Mouse (Mus musculus): ENCODE measurements around the gene 1700010B08Rik. TPM values are rescaled to one million over a fixed set of nuclear protein-coding genes. Genes with fewer than 3 reads are reported as not detected.

The 1700010B08Rik gene
- polyA plus RNA-seq, 1 experiment from 2014 or later, result not detected

DNA sequence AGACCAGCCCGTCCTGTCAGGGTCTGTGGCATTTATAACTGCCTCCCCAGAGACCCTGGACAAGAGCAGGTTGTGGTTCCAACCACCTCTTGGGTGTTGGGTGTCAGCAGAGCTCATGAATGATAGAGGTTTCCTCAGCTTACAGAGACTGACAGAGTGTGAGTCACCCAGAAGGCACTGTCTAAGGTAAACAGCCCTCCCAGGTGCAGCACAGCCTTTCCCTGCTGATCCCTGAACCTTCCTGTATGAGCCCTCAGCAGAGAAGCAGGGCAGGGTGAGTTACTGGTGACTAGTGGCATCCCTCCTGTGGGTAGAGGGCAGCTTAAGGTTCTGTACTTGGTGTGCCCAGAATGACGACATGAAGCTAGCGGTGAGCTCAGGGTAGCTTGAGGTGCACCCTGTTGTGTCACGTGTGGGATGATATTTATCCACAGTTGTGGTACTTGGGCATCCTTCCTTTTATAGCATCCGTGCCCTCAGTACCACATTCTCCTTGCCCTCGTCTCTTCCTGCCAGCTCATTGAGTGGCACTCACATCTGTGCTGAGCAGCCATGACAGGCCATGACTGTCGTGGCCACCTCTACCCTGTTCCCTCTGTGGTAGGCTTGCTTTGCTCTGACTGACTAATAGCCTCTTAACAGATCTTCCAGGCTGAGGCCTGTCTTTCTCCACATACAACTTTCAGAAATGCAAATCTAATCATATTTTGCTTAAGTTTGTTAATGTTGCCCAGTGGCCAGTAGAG is 25.0 kb downstream of the 1700010B08Rik start:
- Histone ChIP-seq H3K4me1 (peaks cover 21% of the 10 kb centered on the region), H3K9ac (no peak overlapping the region), H3K4me2 (replicated peaks) (no peak overlapping the region), H3K27ac (replicated peaks) (no peak overlapping the region), H3K27me3 (no peaks in the 10 kb centered on the region), H3K9me3 (replicated peaks) (peaks cover 6% of the 10 kb centered on the region; the same call in 1 of the 2 replicates), H3K4me3 (replicated peaks) (no peak overlapping the region), H3K36me3 (peaks cover 4% of the 10 kb centered on the region; the same call in 1 of the 2 replicates)
- 87% methylated on average over 7 of the region's 7 CpGs for WGBS
- ATAC-seq (ENCODE audit: insufficient number of reproducible peaks, low FRiP score, low TSS enrichment, low read depth), result no peak; the same call in 1 of the 2 replicates

DNA sequence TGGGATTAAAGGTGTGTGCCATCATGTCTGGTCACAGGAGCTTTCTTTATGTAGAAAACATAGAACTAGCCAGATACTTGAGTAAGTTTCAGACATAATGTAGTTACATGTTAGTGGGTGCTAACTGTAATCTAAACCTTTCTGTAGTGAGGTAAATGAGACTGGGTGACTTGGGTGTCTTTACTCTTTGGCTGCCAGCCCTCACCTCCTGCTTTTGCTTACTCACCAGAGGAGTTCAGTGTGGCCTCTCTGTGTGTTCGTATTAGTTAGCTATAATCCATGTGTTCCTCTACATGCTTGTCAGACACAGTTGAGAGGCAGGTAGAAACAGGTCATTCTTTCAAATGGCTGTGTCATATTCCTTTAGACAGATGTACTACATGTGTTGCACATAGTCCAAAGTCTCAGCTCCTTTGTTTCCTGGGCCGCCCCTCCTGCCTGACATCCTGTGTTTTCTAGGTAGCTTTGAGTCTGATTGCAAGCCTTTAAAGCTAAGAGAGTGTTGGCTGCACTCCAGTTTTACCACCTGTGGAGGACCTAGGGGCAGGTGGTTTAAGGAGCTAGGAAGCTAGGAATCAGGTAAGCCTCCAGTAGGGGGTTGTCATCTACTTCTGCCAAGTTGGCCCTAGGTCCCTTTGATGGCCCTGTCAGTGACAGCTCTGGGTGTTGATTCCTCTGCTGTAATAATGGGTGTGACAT is 29.9 kb downstream of the 1700010B08Rik start:
- Histone ChIP-seq H3K4me1 (peaks cover 6% of the 10 kb centered on the region; the same call in 1 of the 2 replicates), H3K4me3 (replicated peaks) (no peak overlapping the region), H3K36me3 (0 out of 2 replicates have a peak, but pooled peaks cover 4% of the 10 kb centered on the region), H3K27me3 (no peaks in the 10 kb centered on the region), H3K9me3 (replicated peaks) (peaks cover 6% of the 10 kb centered on the region; the same call in 1 of the 2 replicates), H3K9ac (no peak overlapping the region), H3K27ac (replicated peaks) (no peak overlapping the region), H3K4me2 (replicated peaks) (no peak overlapping the region)
- 58% methylated on average over 2 of the region's 2 CpGs for WGBS
- no peak for ATAC-seq (ENCODE audit: insufficient number of reproducible peaks, low FRiP score, low TSS enrichment, low read depth)

DNA sequence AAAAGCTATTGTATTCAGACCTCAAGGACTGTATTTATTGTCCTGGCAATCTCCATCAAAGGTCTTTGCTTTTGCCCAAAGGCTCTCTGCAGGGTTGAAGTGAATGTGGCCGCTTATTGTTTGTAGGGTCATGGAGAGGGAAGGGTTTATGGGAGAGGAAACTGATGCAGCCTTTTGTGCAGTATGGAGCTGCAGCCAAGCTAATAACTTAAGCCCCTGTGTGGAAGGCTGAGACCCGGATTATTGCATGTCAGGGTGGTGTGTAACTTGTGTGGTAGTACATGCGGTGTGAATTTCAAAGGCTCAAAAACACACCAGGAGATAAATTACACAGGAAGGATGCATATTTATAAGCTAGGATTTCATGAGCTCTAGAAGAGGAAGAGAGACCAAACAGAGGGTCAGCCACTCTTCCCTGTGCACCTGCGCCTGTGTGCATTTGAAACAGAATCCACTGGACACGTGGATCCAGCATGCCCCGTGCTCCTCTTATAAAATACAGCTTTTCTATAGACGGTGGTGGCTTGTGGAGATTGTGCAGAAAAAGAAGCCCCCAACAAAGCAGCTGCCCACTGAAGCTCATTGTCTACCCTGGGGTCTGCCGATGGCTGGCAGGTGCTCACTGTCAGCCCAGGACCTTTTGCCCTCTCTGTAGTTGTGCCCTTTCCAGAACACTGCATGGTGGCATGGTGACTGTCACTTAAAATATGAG is 36.4 kb downstream of the 1700010B08Rik start:
- Histone ChIP-seq H3K9ac (no peak overlapping the region), H3K27me3 (no peaks in the 10 kb centered on the region), H3K4me3 (replicated peaks) (no peak overlapping the region), H3K4me2 (replicated peaks) (no peak overlapping the region), H3K36me3 (no peaks in the 10 kb centered on the region), H3K9me3 (replicated peaks) (no peaks in the 10 kb centered on the region), H3K27ac (replicated peaks) (no peak overlapping the region), H3K4me1 (peaks cover 17% of the 10 kb centered on the region)
- WGBS, result 63% methylated on average over 8 of the region's 8 CpGs
- no peak for ATAC-seq (ENCODE audit: insufficient number of reproducible peaks, low FRiP score, low TSS enrichment, low read depth)

DNA sequence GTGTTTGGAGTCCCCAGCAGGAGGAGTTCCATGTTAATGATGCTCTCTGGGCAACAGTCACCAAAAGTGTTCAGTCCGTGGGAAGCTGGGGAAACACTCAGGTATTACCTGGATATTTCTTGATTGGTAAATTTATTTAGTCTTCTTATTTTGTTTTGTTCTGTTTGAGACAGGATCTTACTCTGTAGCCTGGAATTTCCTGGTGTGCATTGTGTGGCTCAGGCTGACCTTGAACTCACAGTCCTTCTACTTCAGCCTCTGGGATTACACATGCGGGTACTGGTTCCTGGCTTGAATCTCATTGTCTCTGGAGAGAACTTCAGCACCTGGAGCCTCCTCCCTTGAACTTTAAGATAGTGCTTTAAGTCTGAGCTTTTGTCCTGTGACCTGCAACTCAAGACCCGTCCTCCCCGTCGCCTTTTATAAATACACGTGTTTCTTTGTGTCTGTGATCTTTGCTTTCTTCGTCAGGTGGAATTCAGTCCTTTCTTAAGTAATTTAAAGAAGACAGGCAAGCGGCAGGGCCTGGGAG is 38.5 kb downstream of the 1700010B08Rik start:
- H3K4me3 ChIP-seq (replicated peaks), result no peak overlapping the region
- peaks cover 17% of the 10 kb centered on the region for H3K4me1 ChIP-seq
- 83% methylated on average over 8 of the region's 8 CpGs for WGBS
- H3K36me3 ChIP-seq, result no peaks in the 10 kb centered on the region
- H3K27ac ChIP-seq (replicated peaks), result no peak overlapping the region
- ATAC-seq (ENCODE audit: insufficient number of reproducible peaks, low FRiP score, low TSS enrichment, low read depth), result no peak
- no peaks in the 10 kb centered on the region for H3K9me3 ChIP-seq (replicated peaks)
- no peak overlapping the region for H3K9ac ChIP-seq
- H3K4me2 ChIP-seq (replicated peaks), result no peak overlapping the region
- no peaks in the 10 kb centered on the region for H3K27me3 ChIP-seq

DNA sequence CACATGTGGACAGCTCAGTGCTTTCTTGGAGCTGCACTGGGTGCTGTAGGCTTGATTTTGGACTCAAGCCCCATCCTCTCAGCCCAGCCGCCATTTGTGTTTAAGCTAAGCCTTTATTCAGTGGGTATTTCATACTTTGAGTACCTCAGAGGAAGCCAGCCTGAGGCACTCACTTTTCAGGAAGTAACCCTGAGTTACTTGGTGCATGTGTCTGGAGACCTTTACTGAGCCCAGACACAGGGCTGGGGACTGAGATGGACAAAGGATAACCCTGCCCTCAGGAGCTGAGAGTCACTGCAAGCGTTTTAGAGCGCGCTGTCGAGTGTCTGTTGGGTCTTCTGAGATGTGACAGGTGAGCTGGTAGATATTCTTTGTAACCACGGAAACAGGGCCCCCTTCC is 41.4 kb downstream of the 1700010B08Rik start:
- Histone ChIP-seq H3K27ac (replicated peaks) (no peak overlapping the region), H3K27me3 (no peaks in the 10 kb centered on the region), H3K4me1 (peaks cover 28% of the 10 kb centered on the region), H3K4me2 (replicated peaks) (no peak overlapping the region), H3K36me3 (0 out of 2 replicates have a peak, but pooled peaks cover 4% of the 10 kb centered on the region), H3K4me3 (replicated peaks) (no peak overlapping the region), H3K9me3 (replicated peaks) (no peaks in the 10 kb centered on the region), H3K9ac (no peak overlapping the region)
- no peak for ATAC-seq (ENCODE audit: insufficient number of reproducible peaks, low FRiP score, low TSS enrichment, low read depth)
- WGBS, result 83% methylated on average over 6 of the region's 6 CpGs

DNA sequence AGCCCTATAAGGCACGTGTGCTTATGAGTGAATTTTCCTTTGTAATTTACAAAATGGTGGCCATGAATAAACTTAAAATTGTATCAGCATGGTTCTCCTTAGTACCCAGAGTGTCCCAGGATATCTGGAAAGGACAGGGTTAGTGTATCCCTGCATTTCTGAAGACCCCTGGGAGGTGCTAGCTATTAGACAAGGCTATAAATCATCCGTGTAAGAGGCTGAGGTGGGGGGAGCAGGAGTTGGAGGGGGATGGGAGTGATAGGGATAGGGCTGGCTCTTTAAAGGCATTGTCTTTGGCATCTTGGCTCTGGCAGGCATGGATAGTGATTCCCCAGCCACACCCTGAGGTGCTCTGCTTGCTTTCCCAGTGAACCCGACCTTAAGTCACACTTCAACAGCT is 45.4 kb downstream of the 1700010B08Rik start:
- Histone ChIP-seq H3K4me1 (peaks cover 22% of the 10 kb centered on the region), H3K9me3 (replicated peaks) (no peaks in the 10 kb centered on the region), H3K36me3 (peaks cover 14% of the 10 kb centered on the region; the same call in 1 of the 2 replicates), H3K9ac (no peak overlapping the region), H3K27me3 (no peaks in the 10 kb centered on the region), H3K4me2 (replicated peaks) (no peak overlapping the region), H3K27ac (replicated peaks) (no peak overlapping the region), H3K4me3 (replicated peaks) (no peak overlapping the region)
- WGBS, result 42% methylated on average over 3 of the region's 3 CpGs
- no peak for ATAC-seq (ENCODE audit: insufficient number of reproducible peaks, low FRiP score, low TSS enrichment, low read depth)

DNA sequence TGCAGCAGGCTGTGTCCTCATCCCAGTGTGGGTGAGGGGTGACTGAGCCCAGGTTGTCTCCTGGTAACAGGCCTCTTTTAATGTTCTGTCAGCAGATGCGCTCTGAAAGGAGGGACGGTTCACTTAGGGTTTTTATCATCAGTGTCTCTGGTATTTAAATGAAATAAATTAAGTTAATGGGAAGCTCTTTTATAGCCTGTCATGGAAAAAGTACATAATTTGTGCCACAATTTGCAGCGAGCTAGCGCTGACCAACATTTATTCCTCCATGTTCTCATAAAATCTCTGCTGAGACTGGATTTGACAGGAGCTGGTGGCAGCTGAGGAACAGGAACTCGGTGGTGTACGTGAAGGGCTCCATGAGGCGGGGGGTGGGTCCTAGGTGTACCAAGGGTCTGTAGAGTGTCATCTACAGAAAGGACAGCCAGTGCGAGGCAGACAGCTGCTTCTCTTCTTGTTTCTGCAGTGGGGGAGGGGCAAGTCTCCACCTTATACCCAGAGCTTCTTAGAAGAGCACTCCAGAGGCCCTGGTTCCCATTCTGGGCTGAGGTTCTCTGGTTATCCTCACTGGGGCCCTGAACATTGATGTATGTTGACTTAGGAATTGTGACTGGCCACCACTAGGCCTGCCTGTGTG is 48.9 kb downstream of the 1700010B08Rik start:
- Histone ChIP-seq H3K4me2 (replicated peaks) (no peak overlapping the region), H3K27me3 (no peaks in the 10 kb centered on the region), H3K4me3 (replicated peaks) (no peak overlapping the region), H3K9ac (no peak overlapping the region), H3K27ac (replicated peaks) (no peak overlapping the region), H3K36me3 (peaks cover 14% of the 10 kb centered on the region; the same call in 1 of the 2 replicates), H3K9me3 (replicated peaks) (no peaks in the 10 kb centered on the region), H3K4me1 (peaks cover 18% of the 10 kb centered on the region)
- ATAC-seq (ENCODE audit: insufficient number of reproducible peaks, low FRiP score, low TSS enrichment, low read depth), result no peak
- WGBS, result 71% methylated on average over 8 of the region's 8 CpGs

DNA sequence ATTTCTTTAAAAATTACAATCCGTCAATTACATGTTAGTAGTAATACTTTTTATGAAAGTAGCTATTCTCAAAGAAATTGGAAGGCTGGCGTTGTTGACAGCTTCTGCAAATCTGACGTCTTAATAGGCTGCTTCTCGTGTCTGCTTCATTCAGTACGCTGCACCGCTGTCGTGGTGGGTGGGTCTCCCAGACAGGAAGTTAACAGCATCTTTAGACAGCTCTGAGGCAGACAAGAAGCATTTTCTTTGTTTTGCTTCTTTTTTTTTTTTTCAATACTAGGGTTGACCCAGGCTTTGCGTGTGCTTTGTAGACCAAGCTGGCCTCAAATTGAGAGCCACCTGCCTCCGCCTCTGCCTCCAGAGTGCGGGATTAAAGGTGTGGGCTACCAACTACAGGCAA is 50.0 kb downstream of the 1700010B08Rik start:
- no peak overlapping the region for H3K27ac ChIP-seq (replicated peaks)
- peaks cover 10% of the 10 kb centered on the region; the same call in 1 of the 2 replicates for H3K36me3 ChIP-seq
- H3K4me1 ChIP-seq, result peaks cover 13% of the 10 kb centered on the region
- H3K4me3 ChIP-seq (replicated peaks), result no peak overlapping the region
- no peaks in the 10 kb centered on the region for H3K9me3 ChIP-seq (replicated peaks)
- WGBS, result 61% methylated on average over 10 of the region's 10 CpGs
- no peak overlapping the region for H3K9ac ChIP-seq
- ATAC-seq (ENCODE audit: insufficient number of reproducible peaks, low FRiP score, low TSS enrichment, low read depth), result no peak
- H3K4me2 ChIP-seq (replicated peaks), result no peak overlapping the region
- no peaks in the 10 kb centered on the region for H3K27me3 ChIP-seq

DNA sequence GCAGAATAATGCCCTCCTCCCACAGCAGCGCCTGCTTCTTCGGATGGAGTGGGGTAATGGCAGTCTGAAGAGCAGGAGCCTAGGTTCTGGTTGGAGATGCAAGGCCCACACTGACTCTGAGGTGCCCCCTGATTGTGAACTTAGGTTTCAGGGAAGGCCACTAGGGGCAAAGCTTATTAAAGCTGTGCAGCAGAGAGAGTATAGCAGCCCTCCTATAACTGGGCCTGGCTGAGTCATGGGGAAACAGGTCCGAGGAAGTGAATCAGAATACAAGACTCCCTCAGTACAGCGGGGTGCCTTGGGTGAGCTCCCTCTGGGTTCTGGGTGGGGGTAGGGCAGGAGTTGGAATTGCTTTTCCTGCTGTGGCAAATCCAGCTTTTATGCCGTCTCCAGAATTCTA is 51.4 kb downstream of the 1700010B08Rik start:
- H3K4me3 ChIP-seq (replicated peaks), result no peak overlapping the region
- H3K4me1 ChIP-seq, result peaks cover 12% of the 10 kb centered on the region
- 68% methylated on average over 5 of the region's 5 CpGs for WGBS
- H3K27me3 ChIP-seq, result no peaks in the 10 kb centered on the region
- no peak overlapping the region for H3K9ac ChIP-seq
- peak overlapping the region; percentile 44; the same call in 1 of the 2 replicates for H3K27ac ChIP-seq (replicated peaks)
- no peak for ATAC-seq (ENCODE audit: insufficient number of reproducible peaks, low FRiP score, low TSS enrichment, low read depth)
- H3K9me3 ChIP-seq (replicated peaks), result no peaks in the 10 kb centered on the region
- H3K36me3 ChIP-seq, result peaks cover 10% of the 10 kb centered on the region; the same call in 1 of the 2 replicates
- no peak overlapping the region for H3K4me2 ChIP-seq (replicated peaks)

All from embryonic facial prominence, embryonic 15.5 days (tissue).